Mouse (Mus musculus): ENCODE results near the gene Chchd6.

GRCm38 (mm10) chr6:89420110-89420509 is 175.3 kb downstream of the Chchd6 start:
- TF ChIP-seq POLR2A (IDR thresholded peaks at IDR 0.05; ENCODE audit: insufficient read depth, low read depth, low read length) (no peak), CTCF (IDR thresholded peaks at IDR 0.05) (no peak), EP300 (IDR thresholded peaks at IDR 0.05; ENCODE audit: insufficient read depth, low read depth, low read length) (no peak)

Measured in heart, adult 2 months (tissue).